Mouse (Mus musculus) liver, adult 2 months (tissue): Measurements from ENCODE around the gene Rhobtb1. TPM values are rescaled to one million over a fixed set of nuclear protein-coding genes. Genes with fewer than 3 reads are reported as not detected.

Source experiments
- DNase-seq: peaks from one replicate; pipeline ENCODE4 v3.0.0-alpha.2; 2011; ENCODE audit warnings: low read depth, low spot score; ENCODE audit errors: extremely low read depth
- H3K27ac ChIP-seq: fragments of 200-500 bp; replicated peaks from 2 replicates; pipeline ENCODE4 v1.5.1; 2012; ENCODE audit warnings: low read depth, mild to moderate bottlenecking, control low read depth, inconsistent platforms, low read length; ENCODE audit not compliant: insufficient read depth
- H3K27me3 ChIP-seq: fragments of 200-500 bp; 2 replicates; pipeline ENCODE4 v1.6.1; 2012; ENCODE audit warnings: mild to moderate bottlenecking, moderate library complexity, low read length, inconsistent platforms; ENCODE audit not compliant: control insufficient read depth, insufficient read depth
- H3K36me3 ChIP-seq: fragments of 200-500 bp; 2 replicates; pipeline ENCODE4 v1.6.1; 2012; ENCODE audit warnings: low read length, inconsistent platforms; ENCODE audit not compliant: control insufficient read depth, insufficient read depth
- H3K4me1 ChIP-seq: fragments of 200-500 bp; 2 replicates; pipeline ENCODE4 v1.6.1; 2011; ENCODE audit warnings: low read length; ENCODE audit not compliant: control insufficient read depth, insufficient read depth
- H3K4me3 ChIP-seq: fragments of 200-500 bp; 2 replicates; pipeline ENCODE4 v1.5.1; 2011; ENCODE audit warnings: low read depth, mild to moderate bottlenecking, control low read depth, low read length, moderate library complexity; ENCODE audit not compliant: insufficient read depth
- H3K79me2 ChIP-seq: fragments of 200-500 bp; 2 replicates; pipeline ENCODE4 v1.6.1; 2012; ENCODE audit warnings: inconsistent platforms, mild to moderate bottlenecking, low read length, moderate library complexity; ENCODE audit not compliant: control insufficient read depth, insufficient read depth
- H3K9ac ChIP-seq: fragments of 200-500 bp; 2 replicates; pipeline ENCODE4 v1.6.1; 2012; ENCODE audit warnings: low read depth, mild to moderate bottlenecking, control low read depth, inconsistent platforms, low read length
- CTCF ChIP-seq: fragments of 200-500 bp; IDR thresholded peaks from 2 replicates; pipeline ENCODE4 v1.5.1; 2011; ENCODE audit warnings: low read depth, low read length, control low read depth
- POLR2A ChIP-seq: fragments of 200-500 bp; IDR thresholded peaks from 2 replicates; pipeline ENCODE4 v1.6.1; 2011; ENCODE audit warnings: low read length, control low read depth; ENCODE audit not compliant: insufficient read depth; ENCODE audit errors: extremely low read depth
- WGBS: fragments of 180-500 bp; shearing (Covaris S2); methylation state at CpG from one replicate; pipeline ENCODE4 v1.1.7; 2018; 5-methylcytosine and 5-hydroxymethylcytosine counted together
- polyA plus RNA-seq: library from polyadenylated mRNA; depleted of rRNA; stranded (reverse); fragments of >200 nt; gene quantifications from 2 replicates; pipeline ENCODE4 v1.2.3, GENCODE M21; 2012
- total RNA-seq: library from RNA; depleted of rRNA; stranded (reverse); fragments of >200 nt; gene quantifications from 2 replicates; pipeline ENCODE4 v1.2.3, GENCODE M21; 2014

The Rhobtb1 gene
- total and polyA plus RNA-seq, 2 experiments, result 14.3 to 47.9 TPM

- WGBS, result 1% methylated on average over 70 of the region's 84 CpGs
- Histone ChIP-seq H3K36me3 (peaks cover 14% of the 10 kb centered on the region; the same call in 1 of the 2 replicates), H3K27ac (peak within 1 kb of the TSS; percentile 98), H3K4me3 (peak within 1 kb of the TSS; percentile 88), H3K9ac (peak within 1 kb of the TSS; percentile 97), H3K4me1 (peaks cover 20% of the 10 kb centered on the region), H3K79me2 (peaks cover 17% of the 10 kb centered on the region; the same call in 1 of the 2 replicates), H3K27me3 (no peaks in the 10 kb centered on the region)
- DNase-seq, result peak; percentile 89
- TF ChIP-seq POLR2A (peak; percentile 53), CTCF (0 out of 2 replicates have a peak, but pooled peaks have one; percentile 11)
Measured at GRCm38 (mm10) chr10:69212542-69213440, 61.6 kb downstream of the Rhobtb1 start, which contains the start of gene A930033H14Rik. Gene A930033H14Rik (minus strand): TSS chr10:69213098.

- Histone ChIP-seq H3K27ac (peak overlapping the region; percentile 98), H3K27me3 (no peaks in the 10 kb centered on the region), H3K4me1 (peaks cover 26% of the 10 kb centered on the region), H3K36me3 (peaks cover 16% of the 10 kb centered on the region; the same call in 1 of the 2 replicates), H3K4me3 (peak overlapping the region; percentile 88), H3K79me2 (peaks cover 11% of the 10 kb centered on the region; the same call in 1 of the 2 replicates), H3K9ac (peak overlapping the region; percentile 97)
- no peak for DNase-seq
- WGBS, result 0% methylated on average over 21 of the region's 21 CpGs
- no peak for TF ChIP-seq CTCF
- TF ChIP-seq POLR2A, result no peak
Measured at GRCm38 (mm10) chr10:69213451-69213877, 62.2 kb downstream of the Rhobtb1 start.

GRCm38 (mm10) chr10:69213986-69214385 is 62.8 kb downstream of the Rhobtb1 start:
- WGBS, result 1% methylated on average over 5 of the region's 5 CpGs
- Histone ChIP-seq H3K9ac (peak overlapping the region; percentile 97), H3K36me3 (peaks cover 16% of the 10 kb centered on the region; the same call in 1 of the 2 replicates), H3K4me3 (peak overlapping the region; percentile 88), H3K27me3 (no peaks in the 10 kb centered on the region), H3K4me1 (peaks cover 29% of the 10 kb centered on the region), H3K79me2 (peaks cover 11% of the 10 kb centered on the region; the same call in 1 of the 2 replicates), H3K27ac (peak overlapping the region; percentile 98)
- peak; percentile 94 for DNase-seq
- no peak for TF ChIP-seq CTCF
- no peak for TF ChIP-seq POLR2A

GRCm38 (mm10) chr10:69217127-69217690 is 66.0 kb downstream of the Rhobtb1 start:
- Histone ChIP-seq H3K27ac (peak overlapping the region; percentile 86), H3K9ac (no peak overlapping the region), H3K4me3 (no peak overlapping the region), H3K27me3 (no peaks in the 10 kb centered on the region), H3K79me2 (peaks cover 19% of the 10 kb centered on the region; the same call in 1 of the 2 replicates), H3K36me3 (peaks cover 18% of the 10 kb centered on the region; the same call in 1 of the 2 replicates), H3K4me1 (peaks cover 33% of the 10 kb centered on the region)
- peak; percentile 47 for DNase-seq
- no peak for TF ChIP-seq CTCF
- no peak for TF ChIP-seq POLR2A
- WGBS, result 72% methylated on average over 4 of the region's 4 CpGs

GRCm38 (mm10) chr10:69218458-69219288 is 67.4 kb downstream of the Rhobtb1 start:
- no peak overlapping the region for H3K4me3 ChIP-seq
- peak; percentile 100 for DNase-seq
- H3K9ac ChIP-seq, result no peak overlapping the region
- peaks cover 13% of the 10 kb centered on the region; the same call in 1 of the 2 replicates for H3K79me2 ChIP-seq
- 14% methylated on average over 14 of the region's 14 CpGs for WGBS
- TF ChIP-seq POLR2A (no peak), CTCF (no peak)
- no peaks in the 10 kb centered on the region for H3K27me3 ChIP-seq
- peaks cover 18% of the 10 kb centered on the region; the same call in 1 of the 2 replicates for H3K36me3 ChIP-seq
- H3K27ac ChIP-seq, result peak overlapping the region; percentile 86
- peaks cover 35% of the 10 kb centered on the region for H3K4me1 ChIP-seq
